Mouse (Mus musculus): Measurements from ENCODE around the gene Shank2.

- TF ChIP-seq POLR2A (IDR thresholded peaks at IDR 0.05; ENCODE audit: borderline replicate concordance, control insufficient read depth, low read depth, low read length) (no peak), CTCF (IDR thresholded peaks at IDR 0.05; ENCODE audit: control insufficient read depth, insufficient read depth, low read length) (no peak)
These were observed 364.4 kb downstream of the Shank2 start for GRCm38 (mm10) chr7:144366133-144366532.

Data from bone marrow, adult 2 months (tissue).